Comparison of ENCODE assay signal across 15 mouse cellular contexts in the genomic region with DNA sequence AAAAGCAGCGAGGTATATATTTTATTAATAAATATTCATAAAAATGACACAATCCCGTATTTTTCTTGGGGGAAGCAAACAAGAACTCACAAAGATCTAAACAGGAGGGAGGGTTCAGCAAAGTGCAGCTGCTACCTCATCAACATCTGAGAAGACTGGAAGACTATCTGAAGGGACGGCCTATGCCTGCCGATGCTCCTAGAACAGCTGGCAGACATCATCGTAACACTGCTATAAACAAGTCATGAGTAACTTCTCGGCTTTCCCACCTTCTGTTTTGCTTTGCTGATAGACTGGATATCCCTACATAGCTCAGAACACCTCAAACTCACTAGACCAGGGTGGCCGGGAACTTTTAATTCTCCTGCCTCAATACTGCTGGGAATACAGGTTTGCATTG.
"Had no signal": no experiment of that assay in that cellular context is flagged by ENCODE, and none has a peak within 500 bp of the region (broad histone marks: within the 10 kb centered on the region; RNA-seq: fewer than 3 reads in every experiment).

No protein-coding gene starts in this region.

- H3K4me3 ChIP-seq: neural tube, embryonic 15.5 days; stomach, embryonic 15.5 days had no signal

- H3K9ac ChIP-seq: neural tube, embryonic 15.5 days; stomach, embryonic 15.5 days had no signal

- H3K27ac ChIP-seq: neural tube, embryonic 15.5 days; stomach, embryonic 15.5 days; stomach, postnatal 0 days had no signal

- H3K27me3 ChIP-seq: neural tube, embryonic 15.5 days; stomach, embryonic 15.5 days had no signal

- H3K4me1 ChIP-seq: neural tube, embryonic 15.5 days; stomach, embryonic 15.5 days had no signal

- DNase-seq: retina, postnatal 1 day; right cerebral cortex, adult 18-20 months; right cerebral cortex, postnatal 14 days; right cerebral cortex, postnatal 25 days; right cerebral cortex, postnatal 4 days; spleen, adult 18-20 months; thymus, adult 18-20 months; thymus, adult 2 months; thymus, postnatal 14 days; thymus, postnatal 25 days; thymus, postnatal 36 days; thymus, postnatal 4 days had no signal

- H3K4me2 ChIP-seq: neural tube, embryonic 15.5 days; stomach, embryonic 15.5 days had no signal

- H3K9me3 ChIP-seq: neural tube, embryonic 15.5 days; stomach, embryonic 15.5 days had no signal
